Mouse (Mus musculus): ENCODE measurements around the gene N4bp2.
"Not testable (repeated sequence)": the region's sequence is repeated elsewhere in the genome, so short reads cannot be mapped to it uniquely, and the experiment has no call there.

Gene N4bp2

GRCm38 (mm10) chr5:65763088-65763915 lies at the start of gene N4bp2:
N4bp2 (plus strand) TSS chr5:65763521.
- DNase-seq (ENCODE audit: low spot score) = peak; percentile 72

GRCm38 (mm10) chr5:65715084-65715483 lies 48.2 kb upstream of the N4bp2 start:
- no peak for DNase-seq (ENCODE audit: low spot score)

- no peak for DNase-seq (ENCODE audit: low spot score)
Observed at GRCm38 (mm10) chr5:65717063-65717902, 46.0 kb upstream of the N4bp2 start.

GRCm38 (mm10) chr5:65717903-65718211 lies 45.5 kb upstream of the N4bp2 start:
- DNase-seq (ENCODE audit: low spot score) = not testable (repeated sequence)

- no peak for DNase-seq (ENCODE audit: low spot score)
Observed at GRCm38 (mm10) chr5:65718368-65718767, 45.0 kb upstream of the N4bp2 start.

GRCm38 (mm10) chr5:65724311-65725054 lies 38.8 kb upstream of the N4bp2 start:
- peak; percentile 51 for DNase-seq (ENCODE audit: low spot score)

- DNase-seq (ENCODE audit: low spot score) = no peak
Observed at GRCm38 (mm10) chr5:65731173-65732007, 31.9 kb upstream of the N4bp2 start.

GRCm38 (mm10) chr5:65735601-65736000 lies 27.7 kb upstream of the N4bp2 start:
- no peak for DNase-seq (ENCODE audit: low spot score)

GRCm38 (mm10) chr5:65739366-65739765 lies 24.0 kb upstream of the N4bp2 start:
- no peak for DNase-seq (ENCODE audit: low spot score)

GRCm38 (mm10) chr5:65746908-65747307 lies 16.4 kb upstream of the N4bp2 start:
- DNase-seq (ENCODE audit: low spot score) = no peak

- DNase-seq (ENCODE audit: low spot score) = no peak
Observed at GRCm38 (mm10) chr5:65748386-65748785, 14.9 kb upstream of the N4bp2 start.

GRCm38 (mm10) chr5:65748880-65749279 lies 14.4 kb upstream of the N4bp2 start:
- DNase-seq (ENCODE audit: low spot score) = no peak

- DNase-seq (ENCODE audit: low spot score) = no peak
Observed at GRCm38 (mm10) chr5:65752021-65752420, 11.3 kb upstream of the N4bp2 start.

- no peak for DNase-seq (ENCODE audit: low spot score)
Observed at GRCm38 (mm10) chr5:65755859-65756258, 7.5 kb upstream of the N4bp2 start.

GRCm38 (mm10) chr5:65757110-65757509 lies 6.2 kb upstream of the N4bp2 start:
- DNase-seq (ENCODE audit: low spot score) = no peak

GRCm38 (mm10) chr5:65760041-65760440 lies 3.3 kb upstream of the N4bp2 start:
- DNase-seq (ENCODE audit: low spot score) = no peak

- no peak for DNase-seq (ENCODE audit: low spot score)
Observed at GRCm38 (mm10) chr5:65760599-65760998, 2.7 kb upstream of the N4bp2 start.

- no peak for DNase-seq (ENCODE audit: low spot score)
Observed at GRCm38 (mm10) chr5:65761020-65761419, 2.3 kb upstream of the N4bp2 start.

GRCm38 (mm10) chr5:65761921-65762320 lies 1.4 kb upstream of the N4bp2 start:
- DNase-seq (ENCODE audit: low spot score) = no peak

GRCm38 (mm10) chr5:65762686-65763085 lies 635 bp upstream of the N4bp2 start:
- no peak for DNase-seq (ENCODE audit: low spot score)

- peak; percentile 81 for DNase-seq (ENCODE audit: low spot score)
Observed at GRCm38 (mm10) chr5:65763916-65764785, 830 bp downstream of the N4bp2 start.
